Mouse (Mus musculus) E14TG2a.4 (cell line): ENCODE results near the gene Pdgfb.

Source experiments
- H3K27me3 ChIP-seq: 2 replicates; pipeline ENCODE4 v1.6.1; 2014; ENCODE audit warnings: low read length, control low read depth; ENCODE audit not compliant: insufficient read depth
- H3K36me3 ChIP-seq: 2 replicates; pipeline ENCODE4 v1.6.1; 2014; ENCODE audit warnings: low read length, control low read depth; ENCODE audit not compliant: insufficient read depth
- H3K4me1 ChIP-seq: replicated peaks from 2 replicates; pipeline ENCODE4 v1.6.1; 2014; ENCODE audit warnings: low read depth, low read length, control low read depth
- H3K4me3 ChIP-seq: replicated peaks from 2 replicates; pipeline ENCODE4 v1.5.1; 2014; ENCODE audit warnings: mild to moderate bottlenecking, low read length
- H3K9me3 ChIP-seq: 2 replicates; pipeline ENCODE4 v1.6.1; 2014; ENCODE audit warnings: low read length, control low read depth
- CTCF ChIP-seq: conservative IDR thresholded peaks from 2 replicates; pipeline ENCODE4 v1.5.1; 2014; ENCODE audit warnings: low read length
- NANOG ChIP-seq: IDR thresholded peaks from 2 replicates; pipeline ENCODE4 v1.6.1; 2014; ENCODE audit warnings: borderline replicate concordance, low read length, mixed read lengths
- POU5F1 ChIP-seq: IDR thresholded peaks from 2 replicates; pipeline ENCODE4 v1.6.1; 2014; ENCODE audit warnings: low read length, borderline replicate concordance

The Pdgfb gene

DNA sequence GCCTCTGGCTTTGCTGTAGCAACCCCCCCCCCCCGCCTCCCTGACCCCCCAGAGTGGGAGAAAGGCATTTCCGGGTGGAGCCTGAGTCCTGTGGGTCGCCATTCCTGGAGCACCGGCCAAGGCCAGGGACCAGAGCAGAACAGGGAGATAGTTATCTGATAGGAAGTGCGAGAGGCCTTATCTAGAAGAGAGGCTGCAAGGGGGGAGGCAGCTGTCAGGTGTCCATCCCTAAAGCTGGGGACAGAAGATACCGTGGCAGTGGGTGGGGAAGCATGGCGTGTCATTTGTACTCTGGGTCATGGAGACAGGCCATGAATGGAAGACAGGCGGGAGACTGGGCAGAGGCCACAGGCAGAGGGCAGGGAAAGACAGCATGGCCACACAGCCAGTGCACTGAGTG lies 14.1 kb downstream of the Pdgfb start:
- H3K36me3 ChIP-seq, result peaks cover 67% of the 10 kb centered on the region
- TF ChIP-seq CTCF (no peak), NANOG (no peak), POU5F1 (no peak)
- H3K4me3 ChIP-seq, result no peak overlapping the region
- H3K9me3 ChIP-seq, result no peaks in the 10 kb centered on the region
- H3K27me3 ChIP-seq, result peaks cover 38% of the 10 kb centered on the region
- H3K4me1 ChIP-seq, result peaks cover 50% of the 10 kb centered on the region

DNA sequence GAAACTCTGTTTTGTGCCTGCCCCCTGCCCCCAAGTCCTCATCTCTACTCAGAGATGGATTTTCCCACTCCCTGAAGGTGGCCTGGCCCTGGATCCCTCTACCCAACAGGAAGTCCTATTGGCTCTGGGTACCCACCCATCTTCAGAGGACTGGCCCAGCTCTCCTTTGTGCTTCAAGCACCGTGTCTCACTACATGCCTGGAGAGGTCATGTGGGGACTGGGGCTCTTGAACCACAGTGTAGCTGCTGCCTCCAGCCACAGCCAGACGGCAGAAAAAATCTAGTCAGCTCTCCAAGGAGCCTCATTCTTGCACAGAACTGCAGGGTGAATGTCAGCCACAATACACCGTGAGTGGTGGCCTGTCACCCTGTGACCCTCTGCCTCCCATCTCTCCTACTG lies 16.8 kb downstream of the Pdgfb start:
- Histone ChIP-seq H3K27me3 (peaks cover 26% of the 10 kb centered on the region), H3K4me1 (peaks cover 24% of the 10 kb centered on the region), H3K9me3 (no peaks in the 10 kb centered on the region), H3K36me3 (peaks cover 67% of the 10 kb centered on the region), H3K4me3 (no peak overlapping the region)
- TF ChIP-seq NANOG (no peak), POU5F1 (no peak), CTCF (no peak)

DNA sequence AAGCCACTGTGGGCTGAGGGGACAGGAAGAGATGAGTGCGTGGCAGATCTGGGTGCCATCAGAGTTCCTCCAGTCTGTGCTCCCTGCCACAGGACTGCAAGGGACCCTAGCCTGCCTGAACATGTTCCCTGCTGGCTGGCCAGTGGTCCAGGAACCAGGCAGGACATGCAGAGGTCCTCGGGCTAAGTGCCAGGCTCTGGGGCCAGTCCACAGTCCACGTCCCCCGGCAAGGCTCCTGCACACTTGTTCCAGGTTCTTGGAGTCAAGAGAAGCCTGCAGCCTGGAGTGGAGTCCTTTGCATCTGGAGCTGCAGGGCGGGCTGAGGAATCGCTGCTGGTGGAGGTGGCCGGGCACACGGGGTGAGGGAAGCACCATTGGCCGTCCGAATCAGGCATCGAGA lies 18.0 kb downstream of the Pdgfb start:
- H3K27me3 ChIP-seq, result peaks cover 32% of the 10 kb centered on the region

DNA sequence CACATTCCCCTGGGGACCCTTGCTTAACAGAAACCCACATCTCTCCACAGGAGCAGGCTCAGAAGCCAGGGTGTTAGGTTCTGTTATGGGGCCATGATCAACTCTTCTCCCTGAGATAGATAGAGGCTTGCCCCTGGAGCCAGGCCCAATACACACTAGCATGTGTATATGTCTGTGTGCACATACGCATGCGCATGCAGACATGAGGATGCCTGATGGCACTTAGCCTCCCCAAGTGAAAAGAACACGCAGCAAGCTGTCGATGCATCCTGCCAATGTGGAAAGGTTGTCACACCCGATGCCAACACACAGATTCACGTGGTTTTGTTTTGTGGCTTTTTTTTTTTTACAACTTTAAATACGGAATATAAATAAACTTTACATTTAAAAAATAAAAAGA lies 19.2 kb downstream of the Pdgfb start:
- H3K36me3 ChIP-seq, result peaks cover 56% of the 10 kb centered on the region
- TF ChIP-seq POU5F1 (no peak), NANOG (no peak), CTCF (no peak)
- no peak overlapping the region for H3K4me3 ChIP-seq
- H3K27me3 ChIP-seq, result peaks cover 36% of the 10 kb centered on the region
- peaks cover 16% of the 10 kb centered on the region for H3K4me1 ChIP-seq
- H3K9me3 ChIP-seq, result no peaks in the 10 kb centered on the region

More for the DNA sequence above, 18.0 kb downstream of the Pdgfb start:
- H3K36me3 ChIP-seq, result peaks cover 64% of the 10 kb centered on the region
- TF ChIP-seq NANOG (no peak), POU5F1 (no peak), CTCF (no peak)
- peaks cover 25% of the 10 kb centered on the region for H3K4me1 ChIP-seq
- no peaks in the 10 kb centered on the region for H3K9me3 ChIP-seq
- H3K4me3 ChIP-seq, result no peak overlapping the region

DNA sequence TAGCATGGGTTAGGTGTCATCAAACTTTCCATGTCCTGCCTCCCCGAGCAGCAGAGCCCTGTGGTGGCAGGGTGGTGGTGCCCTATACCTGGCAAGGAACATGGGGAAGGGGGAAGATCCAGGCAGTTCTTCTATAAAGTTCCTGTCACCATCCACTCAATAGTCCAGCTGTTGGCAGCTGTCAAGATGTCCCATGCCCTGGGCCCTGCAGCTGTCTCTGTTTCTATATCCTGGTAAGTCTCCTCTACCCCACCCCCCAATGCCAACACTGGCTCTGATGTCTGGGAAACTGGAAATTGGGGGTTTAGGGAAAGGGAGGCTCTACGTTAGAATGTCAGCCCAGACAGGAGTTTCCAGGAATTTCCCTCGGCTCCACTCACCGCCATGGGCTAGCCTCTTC lies 20.2 kb downstream of the Pdgfb start:
- H3K36me3 ChIP-seq, result peaks cover 47% of the 10 kb centered on the region
- TF ChIP-seq NANOG (no peak), CTCF (no peak), POU5F1 (no peak)
- no peaks in the 10 kb centered on the region for H3K9me3 ChIP-seq
- no peak overlapping the region for H3K4me3 ChIP-seq
- peaks cover 15% of the 10 kb centered on the region; the same call in 1 of the 2 replicates for H3K4me1 ChIP-seq
- H3K27me3 ChIP-seq, result peaks cover 44% of the 10 kb centered on the region

DNA sequence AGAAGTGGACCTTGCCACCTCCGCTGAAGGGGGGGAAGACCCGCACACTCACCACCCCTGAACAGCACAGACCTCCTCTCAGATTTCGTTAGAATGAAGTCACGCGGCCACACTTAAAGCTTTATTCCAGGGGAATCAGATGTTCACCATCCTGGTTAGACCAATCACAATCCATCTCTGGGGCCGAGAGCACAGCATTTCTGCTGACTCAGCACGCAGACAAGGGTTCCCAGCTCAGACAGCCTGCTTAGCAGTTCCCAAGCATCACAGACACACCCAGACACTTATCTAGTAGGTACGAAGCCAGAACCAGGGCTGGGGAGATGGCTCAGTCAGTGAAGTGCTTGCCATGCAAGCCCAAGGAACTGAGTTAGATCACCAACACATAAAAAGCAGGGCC lies 28.6 kb downstream of the Pdgfb start:
- Histone ChIP-seq H3K27me3 (peaks cover 44% of the 10 kb centered on the region), H3K9me3 (no peaks in the 10 kb centered on the region), H3K36me3 (no peaks in the 10 kb centered on the region), H3K4me1 (peaks cover 47% of the 10 kb centered on the region), H3K4me3 (no peak overlapping the region)
- TF ChIP-seq CTCF (no peak), NANOG (no peak), POU5F1 (no peak)

DNA sequence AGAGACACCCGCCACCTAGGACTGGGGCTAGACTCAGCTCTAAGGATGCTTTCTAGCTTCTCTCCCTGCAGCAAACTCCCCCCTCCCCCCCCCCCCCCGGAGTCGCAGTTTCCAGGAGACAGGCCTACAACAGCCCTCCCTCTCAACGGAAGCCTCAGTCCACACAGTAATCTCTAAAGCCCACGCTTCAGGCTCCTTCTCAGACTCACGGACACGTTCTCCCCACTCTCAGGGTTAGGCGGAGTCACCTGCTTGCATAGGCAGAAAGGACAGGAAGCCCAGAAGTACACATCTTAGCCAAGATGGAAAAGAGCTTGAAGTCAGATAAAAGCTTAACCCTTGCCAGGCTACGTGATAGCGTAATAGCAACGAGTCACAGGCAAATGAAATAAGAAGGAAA lies 29.3 kb downstream of the Pdgfb start:
- Histone ChIP-seq H3K36me3 (no peaks in the 10 kb centered on the region), H3K9me3 (no peaks in the 10 kb centered on the region), H3K4me1 (peaks cover 54% of the 10 kb centered on the region), H3K4me3 (no peak overlapping the region), H3K27me3 (peaks cover 44% of the 10 kb centered on the region)
- no peak for TF ChIP-seq NANOG
- TF ChIP-seq CTCF, result no peak

DNA sequence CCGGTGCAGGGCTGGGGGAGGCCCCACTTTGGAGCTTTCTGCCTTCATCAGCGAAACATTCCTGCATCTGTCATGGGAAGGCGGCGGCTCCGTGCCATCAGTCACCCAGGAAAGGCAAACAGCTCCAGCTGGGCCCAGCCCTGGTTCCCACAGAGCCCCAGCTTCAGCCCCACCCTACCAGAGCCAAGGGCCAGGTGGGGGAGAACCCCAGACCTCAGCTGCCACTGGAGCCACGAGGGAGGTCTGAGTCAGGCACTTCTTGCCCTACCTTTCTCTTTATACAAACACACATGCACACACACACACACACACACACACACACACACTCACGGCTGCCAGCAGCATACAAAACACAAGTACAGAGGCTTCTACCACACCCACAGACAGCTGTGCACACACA lies 30.6 kb downstream of the Pdgfb start:
- TF ChIP-seq CTCF (no peak), POU5F1 (no peak), NANOG (no peak)
- H3K9me3 ChIP-seq, result no peaks in the 10 kb centered on the region
- H3K27me3 ChIP-seq, result peaks cover 41% of the 10 kb centered on the region
- peaks cover 62% of the 10 kb centered on the region for H3K4me1 ChIP-seq
- no peak overlapping the region for H3K4me3 ChIP-seq
- H3K36me3 ChIP-seq, result no peaks in the 10 kb centered on the region

DNA sequence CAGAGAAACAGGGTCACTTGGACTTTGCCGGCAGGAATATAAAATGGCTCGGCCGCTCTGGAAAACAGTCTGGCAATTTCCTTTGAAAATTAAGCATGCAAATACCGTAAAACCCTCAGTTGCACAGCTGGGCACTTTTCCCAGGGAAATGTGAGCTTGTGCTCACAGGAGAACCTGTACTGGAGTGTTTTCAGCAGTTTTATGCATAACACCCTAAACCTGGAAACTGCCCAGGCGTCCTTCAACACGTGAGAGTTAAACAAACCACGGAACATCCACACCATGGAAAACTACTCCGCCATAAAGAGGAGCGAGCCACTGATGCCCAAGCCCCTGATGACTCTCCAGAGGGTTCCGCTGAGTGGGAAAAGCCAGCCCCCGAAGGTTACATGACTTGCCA lies 34.1 kb downstream of the Pdgfb start:
- Histone ChIP-seq H3K4me1 (peaks cover 51% of the 10 kb centered on the region), H3K9me3 (no peaks in the 10 kb centered on the region), H3K27me3 (peaks cover 35% of the 10 kb centered on the region), H3K4me3 (peak overlapping the region; percentile 66), H3K36me3 (no peaks in the 10 kb centered on the region)
- TF ChIP-seq NANOG (no peak), POU5F1 (no peak), CTCF (no peak)
